9 mouse cellular contexts compared by ENCODE assay signal in the genomic region with DNA sequence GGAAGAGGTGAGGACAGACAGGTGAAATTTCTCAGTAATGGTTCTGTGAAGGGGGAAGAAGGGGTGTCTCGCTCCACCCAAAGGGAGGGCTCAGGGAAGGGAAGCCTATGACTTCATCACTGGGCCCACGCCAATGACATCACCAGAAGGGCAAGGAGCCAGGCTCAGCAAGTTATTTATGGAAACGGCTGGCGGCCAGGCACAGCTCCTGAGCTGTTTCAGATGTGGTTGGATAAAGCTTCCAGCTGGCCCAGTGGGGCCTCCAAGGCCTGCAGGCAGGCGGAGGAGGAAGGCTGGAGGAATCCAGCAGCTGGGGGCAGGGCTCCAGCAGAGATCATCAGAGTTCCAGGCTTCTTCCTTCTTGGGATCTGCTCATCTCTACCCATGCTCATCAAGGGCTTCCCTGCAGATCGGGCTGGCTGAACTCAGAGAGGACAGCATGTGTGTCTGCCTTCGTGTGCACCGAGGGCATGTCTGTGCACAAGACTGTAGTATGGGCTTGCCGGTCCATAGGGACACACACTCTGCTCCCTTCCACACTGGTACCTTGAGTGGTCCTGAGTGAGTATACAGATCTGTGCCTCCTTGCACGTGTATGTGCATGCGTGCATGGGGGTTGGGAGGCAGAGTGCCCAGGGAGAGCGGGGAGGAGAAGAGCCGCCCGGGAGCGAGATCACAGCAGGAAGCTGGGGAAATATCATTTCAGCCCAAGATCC.
A peak's percentile ranks its signal among the peaks of the same experiment; 100 is the strongest.
DNase-seq lines count a peak whose midpoint lies in the region; ATAC-seq lines count a peak whose summit lies in the region.
"Had no signal": no experiment of that assay in that cellular context is flagged by ENCODE, and none has a peak within 500 bp of the region (broad histone marks: within the 10 kb centered on the region; RNA-seq: fewer than 3 reads in every experiment).

No protein-coding gene starts in this region.

- H3K4me2 ChIP-seq in embryonic facial prominence, embryonic 14.5 days (ENCODE audit: low read depth, low read length), result peak overlapping the region; percentile 28; the same call in 1 of the 2 replicates
- peak overlapping the region; percentile 44 for H3K4me2 ChIP-seq in heart, embryonic 11.5 days
- no peak overlapping the region for H3K4me2 ChIP-seq in neural tube, embryonic 13.5 days
- H3K4me2 ChIP-seq: liver, embryonic 13.5 days had no signal

- H3K9me3 ChIP-seq in embryonic facial prominence, embryonic 14.5 days (ENCODE audit: control insufficient read depth, low read length), result no peaks in the 10 kb centered on the region
- H3K9me3 ChIP-seq in heart, embryonic 11.5 days (replicated peaks; ENCODE audit: control insufficient read depth, low read length), result no peaks in the 10 kb centered on the region
- H3K9me3 ChIP-seq in neural tube, embryonic 13.5 days, result no peaks in the 10 kb centered on the region
- H3K9me3 ChIP-seq: liver, embryonic 13.5 days had no signal

- no peaks in the 10 kb centered on the region for H3K36me3 ChIP-seq in embryonic facial prominence, embryonic 14.5 days (ENCODE audit: control insufficient read depth, insufficient read depth, low read length)
- H3K36me3 ChIP-seq in heart, embryonic 11.5 days (ENCODE audit: control insufficient read depth, insufficient read depth, low read length), result no peaks in the 10 kb centered on the region
- H3K36me3 ChIP-seq in neural tube, embryonic 13.5 days, result no peaks in the 10 kb centered on the region
- H3K36me3 ChIP-seq: liver, embryonic 13.5 days had no signal

- DNase-seq in retina, adult 2 months (ENCODE audit: low read depth, low spot score), result peak; percentile 20
- DNase-seq in retina, embryonic 14.5 days (ENCODE audit: low spot score), result no peak
- peak; percentile 98 for DNase-seq in embryonic facial prominence, embryonic 14.5 days (ENCODE audit: low spot score)
- peak; percentile 66 for DNase-seq in kidney, adult 9 months
- DNase-seq in left cerebral cortex, postnatal 4 days, result peak; percentile 95
- DNase-seq in urinary bladder, postnatal 14 days (ENCODE audit: low spot score), result peak; percentile 90
- DNase-seq: liver, embryonic 13.5 days had no signal

- H3K27me3 ChIP-seq in embryonic facial prominence, embryonic 14.5 days (replicated peaks; ENCODE audit: control insufficient read depth, insufficient read depth, low read length), result no peaks in the 10 kb centered on the region
- H3K27me3 ChIP-seq in heart, embryonic 11.5 days (ENCODE audit: control insufficient read depth, insufficient read depth, low read length), result no peaks in the 10 kb centered on the region
- no peaks in the 10 kb centered on the region for H3K27me3 ChIP-seq in neural tube, embryonic 13.5 days
- H3K27me3 ChIP-seq: liver, embryonic 13.5 days had no signal

- 28% methylated on average over 15 of the region's 15 CpGs for WGBS in embryonic facial prominence, embryonic 14.5 days
- WGBS in heart, embryonic 11.5 days (ENCODE audit: insufficient replicate concordance), result 23% methylated on average over 15 of the region's 15 CpGs
- WGBS in neural tube, embryonic 13.5 days, result 44% methylated on average over 15 of the region's 15 CpGs

- H3K4me3 ChIP-seq in embryonic facial prominence, embryonic 14.5 days (ENCODE audit: low read depth, low read length), result peak overlapping the region; percentile 7; the same call in 1 of the 2 replicates
- 0 out of 2 replicates have a peak overlapping the region, but pooled peaks have one; percentile 12 for H3K4me3 ChIP-seq in heart, embryonic 11.5 days (ENCODE audit: low read depth, low read length)
- no peak overlapping the region for H3K4me3 ChIP-seq in neural tube, embryonic 13.5 days
- H3K4me3 ChIP-seq: liver, embryonic 13.5 days had no signal

- H3K27ac ChIP-seq in embryonic facial prominence, embryonic 14.5 days (replicated peaks; ENCODE audit: low read depth, low read length), result peak overlapping the region; percentile 75
- peak overlapping the region; percentile 93 for H3K27ac ChIP-seq in heart, embryonic 11.5 days (ENCODE audit: low read depth, low read length)
- peak overlapping the region; percentile 57 for H3K27ac ChIP-seq in neural tube, embryonic 13.5 days (replicated peaks)
- H3K27ac ChIP-seq: liver, embryonic 13.5 days had no signal

- H3K4me1 ChIP-seq in embryonic facial prominence, embryonic 14.5 days (ENCODE audit: control insufficient read depth, insufficient read depth, low read length), result peaks cover 14% of the 10 kb centered on the region
- peaks cover 20% of the 10 kb centered on the region for H3K4me1 ChIP-seq in heart, embryonic 11.5 days (ENCODE audit: control insufficient read depth, insufficient read depth, low read length)
- H3K4me1 ChIP-seq in neural tube, embryonic 13.5 days (replicated peaks), result peaks cover 36% of the 10 kb centered on the region

- ATAC-seq in embryonic facial prominence, embryonic 14.5 days (ENCODE audit: low read depth), result peak; percentile 95
- ATAC-seq in heart, embryonic 11.5 days (replicated peaks; ENCODE audit: insufficient number of reproducible peaks, low FRiP score, low TSS enrichment), result peak; percentile 87
- ATAC-seq in neural tube, embryonic 13.5 days (ENCODE audit: low read depth), result peak; percentile 81

- intact Hi-C loops in left cerebral cortex, postnatal 4 days (cut with DNase I), result no loop called here

- peak overlapping the region; percentile 41; the same call in 1 of the 2 replicates for H3K9ac ChIP-seq in embryonic facial prominence, embryonic 14.5 days (ENCODE audit: low read depth, low read length)
- peak overlapping the region; percentile 67 for H3K9ac ChIP-seq in heart, embryonic 11.5 days (ENCODE audit: low read depth, low read length)
- H3K9ac ChIP-seq in neural tube, embryonic 13.5 days, result no peak overlapping the region
- H3K9ac ChIP-seq: liver, embryonic 13.5 days had no signal
